Mouse (Mus musculus) left cerebral cortex, adult 2 months (tissue): Measurements from ENCODE around the gene Taf8. TPM values are rescaled to one million over a fixed set of nuclear protein-coding genes. Genes with fewer than 3 reads are reported as not detected.

Experiments used
- DNase-seq, 2 experiments: peaks; one replicate each; pipeline ENCODE4 v3.0.0; 2021 to 2022; ENCODE audit warnings: low spot score in 2 of 2, mixed read lengths in 1 of 2; ENCODE audit errors: extremely low spot score in 1 of 2
- H3K27ac ChIP-seq: fragments of 200-600 bp; 2 replicates; pipeline ENCODE4 v1.8.1; 2022
- H3K4me3 ChIP-seq: fragments of 200-600 bp; 2 replicates; pipeline ENCODE4 v1.8.1; 2022
- CTCF ChIP-seq: fragments of 200-600 bp; IDR thresholded peaks from 2 replicates; pipeline ENCODE4 v1.8.1; 2022; ENCODE audit warnings: antibody characterized with exemption, mild to moderate bottlenecking, moderate library complexity
- intact Hi-C: fragments of 180-260 bp; cut with DNase I; formaldehyde crosslinking; loops from one replicate; pipeline ENCODE4 v1.15.1; 2025
- total RNA-seq, 2 experiments: library from RNA; stranded (reverse); gene quantifications; 2 replicates each; pipeline ENCODE4 v1.2.3; 2021

Taf8 gene
- total RNA-seq, 2 experiments from 2014 or later, result 17.3 to 22.0 TPM

- no peak for TF ChIP-seq CTCF
- H3K27ac ChIP-seq, result no peak overlapping the region
- no peak overlapping the region for H3K4me3 ChIP-seq
- intact Hi-C loops, result loop anchor here (5.0 kb wide), 2 partner anchors 159 to 174 kb away; partner anchors contain the start of genes Frs3 and Tomm6
- no peak for DNase-seq
Measured at GRCm38 (mm10) chr17:47512956-47513775, 11.1 kb upstream of the Taf8 start.

- Histone ChIP-seq H3K4me3 (peak overlapping the region; percentile 43), H3K27ac (peak overlapping the region; percentile 88)
- peak; percentile 93 to 98 for DNase-seq
- intact Hi-C loops, result loop anchor here (1.0 to 5.0 kb wide), 3 partner anchors 82 to 176 kb away; partner anchors contain the start of genes Frs3 and Tomm6
- TF ChIP-seq CTCF, result peak; percentile 99
Measured at GRCm38 (mm10) chr17:47511111-47512020, 9.3 kb upstream of the Taf8 start.

GRCm38 (mm10) chr17:47509031-47509705 is 7.1 kb upstream of the Taf8 start:
- Histone ChIP-seq H3K4me3 (no peak overlapping the region), H3K27ac (peak overlapping the region; percentile 76)
- no peak for DNase-seq
- TF ChIP-seq CTCF, result no peak
- intact Hi-C loops, result loop anchor here (10.0 kb wide), 1 partner anchor 364 kb away; no protein-coding TSS in a partner anchor

GRCm38 (mm10) chr17:47508012-47508608 is 6.0 kb upstream of the Taf8 start:
- Histone ChIP-seq H3K4me3 (0 out of 2 replicates have a peak overlapping the region, but pooled peaks have one; percentile 9), H3K27ac (peak overlapping the region; percentile 89)
- no peak for TF ChIP-seq CTCF
- peak; percentile 74 to 86 for DNase-seq
- intact Hi-C loops, result loop anchor here (10.0 kb wide), 1 partner anchor 363 kb away; no protein-coding TSS in a partner anchor

GRCm38 (mm10) chr17:47507523-47507922 is 5.4 kb upstream of the Taf8 start:
- H3K4me3 ChIP-seq, result no peak overlapping the region
- H3K27ac ChIP-seq, result peak overlapping the region; percentile 69
- no peak for TF ChIP-seq CTCF

GRCm38 (mm10) chr17:47506697-47507096 is 4.6 kb upstream of the Taf8 start:
- intact Hi-C loops, result loop anchor here (10.0 kb wide), 1 partner anchor 362 kb away; no protein-coding TSS in a partner anchor

More at GRCm38 (mm10) chr17:47507523-47507922, 5.4 kb upstream of the Taf8 start:
- DNase-seq, result no peak
- intact Hi-C loops, result loop anchor here (10.0 kb wide), 1 partner anchor 363 kb away; no protein-coding TSS in a partner anchor

GRCm38 (mm10) chr17:47506042-47506441 is 4.0 kb upstream of the Taf8 start:
- no peak for TF ChIP-seq CTCF
- intact Hi-C loops, result loop anchor here (10.0 kb wide), 1 partner anchor 361 kb away; no protein-coding TSS in a partner anchor

More at GRCm38 (mm10) chr17:47506697-47507096, 4.6 kb upstream of the Taf8 start:
- DNase-seq, result no peak
- Histone ChIP-seq H3K27ac (no peak overlapping the region), H3K4me3 (no peak overlapping the region)
- TF ChIP-seq CTCF, result no peak

GRCm38 (mm10) chr17:47505566-47505965 is 3.5 kb upstream of the Taf8 start:
- Histone ChIP-seq H3K27ac (peak overlapping the region; percentile 74), H3K4me3 (peak overlapping the region; percentile 20)

More at GRCm38 (mm10) chr17:47506042-47506441, 4.0 kb upstream of the Taf8 start:
- no peak for DNase-seq
- no peak overlapping the region; the same call in 1 of the 2 replicates for H3K4me3 ChIP-seq
- H3K27ac ChIP-seq, result no peak overlapping the region

GRCm38 (mm10) chr17:47504941-47505346 is 2.9 kb upstream of the Taf8 start, which contains the start of gene Ccnd3:
TSS of gene Ccnd3 (plus strand) at chr17:47505051.
- Histone ChIP-seq H3K4me3 (peak within 1 kb of the TSS; percentile 20), H3K27ac (peak within 1 kb of the TSS; percentile 74)
- peak; percentile 69 to 70 for DNase-seq
- intact Hi-C loops, result loop anchor here (10.0 kb wide), 1 partner anchor 360 kb away; no protein-coding TSS in a partner anchor
- no peak for TF ChIP-seq CTCF

More at GRCm38 (mm10) chr17:47505566-47505965, 3.5 kb upstream of the Taf8 start:
- intact Hi-C loops, result loop anchor here (10.0 kb wide), 1 partner anchor 361 kb away; no protein-coding TSS in a partner anchor
- no peak for DNase-seq
- TF ChIP-seq CTCF, result no peak

GRCm38 (mm10) chr17:47504228-47504627 is 2.1 kb upstream of the Taf8 start:
- DNase-seq, result no peak
- intact Hi-C loops, result loop anchor here (10.0 kb wide), 1 partner anchor 359 kb away; no protein-coding TSS in a partner anchor
- H3K4me3 ChIP-seq, result no peak overlapping the region
- peak overlapping the region; percentile 74; the same call in 1 of the 2 replicates for H3K27ac ChIP-seq
- TF ChIP-seq CTCF, result no peak
